Mouse (Mus musculus) embryonic stem cell, embryonic (primary cell): ENCODE measurements around the gene Cdca5.

ENCODE experiments used
- CTCF ChIA-PET, 4 experiments: fragments of 300-600 bp in 2 of 4; fragments of 350-600 bp in 2 of 4; sonication (Branson Sonifier 250); formaldehyde crosslinking; loops; one replicate each; lab custom pipeline; 2022; ENCODE audit warnings: inconsistent platforms in 2 of 4; lab: Charles Lee
- POLR2A ChIA-PET, 4 experiments: fragments of 300-600 bp in 2 of 4; fragments of 350-600 bp in 2 of 4; sonication (Branson Sonifier 250); formaldehyde crosslinking; loops; one replicate each; lab custom pipeline; 2022; ENCODE audit warnings: antibody characterized with exemption in 4 of 4, inconsistent platforms in 1 of 4; lab: Charles Lee

Cdca5 gene

DNA sequence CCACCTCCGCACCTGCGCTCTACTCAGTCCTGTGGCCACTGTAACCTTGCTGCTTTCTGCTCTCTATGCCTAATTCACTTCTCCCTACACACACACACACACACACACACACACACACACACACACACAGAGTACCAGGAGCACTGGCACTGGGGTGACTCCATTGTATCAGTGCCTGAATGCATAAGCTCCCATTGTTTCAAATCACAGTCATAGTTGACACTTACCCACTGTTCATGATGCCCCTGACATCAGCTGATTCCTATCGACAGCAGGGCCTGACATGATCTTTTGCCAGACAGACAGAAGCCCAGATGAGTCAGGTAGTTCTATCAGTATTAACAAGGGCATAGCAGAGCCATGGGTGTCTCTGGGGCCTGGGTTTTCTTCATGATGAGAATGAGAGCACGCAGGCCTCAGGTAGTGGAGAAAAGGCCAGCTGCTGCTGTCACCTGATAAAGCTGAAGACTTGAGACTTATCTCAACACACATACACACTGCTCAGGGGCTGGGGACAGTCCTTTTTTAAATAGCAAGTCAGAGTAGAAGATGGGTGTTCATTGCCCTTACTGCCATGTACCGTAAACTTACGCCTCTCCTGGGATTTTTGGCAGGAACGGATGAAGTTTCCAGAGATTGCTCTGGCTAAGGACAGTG is 47.5 kb downstream of the Cdca5 start:
- ChIA-PET CTCF (interaction anchor here in 2 of 4 experiments (0.6 to 1.2 kb wide), 4 partner anchors 9 to 357 kb away, joined by 3 to 4 read pairs (median 3); partner anchors contain the start of genes Arl2 (in 1 of the 2) and Batf2 (in 1 of the 2)), POLR2A (interaction anchor here (0.6 to 3.1 kb wide), 17 partner anchors 8 to 470 kb away, joined by 3 to 29 read pairs (median 4); partner anchors contain the start of genes Arl2 (in 4 of the 4), Batf2 (in 3 of the 4), Sac3d1 (in 2 of the 4) and Cdc42ep2 (in 1 of the 4))

GRCm38 (mm10) chr19:6133197-6133596 is 48.4 kb downstream of the Cdca5 start:
- POLR2A ChIA-PET = interaction anchor here in 2 of 4 experiments (0.7 to 2.4 kb wide), 5 partner anchors 8 to 287 kb away, joined by 3 to 8 read pairs (median 4); partner anchors contain the start of genes Arl2 (in 2 of the 2), Batf2 (in 2 of the 2) and Cdca5 (in 1 of the 2)

GRCm38 (mm10) chr19:6136397-6136796 is 51.6 kb downstream of the Cdca5 start:
- POLR2A ChIA-PET = interaction anchor here in 1 of 4 experiments (1.9 kb wide), 1 partner anchor 8 kb away, joined by 7 read pairs; the partner anchor contains the start of gene Snx15
- CTCF ChIA-PET = no interaction called here

More at GRCm38 (mm10) chr19:6133197-6133596, 48.4 kb downstream of the Cdca5 start:
- CTCF ChIA-PET = interaction anchor here in 1 of 4 experiments (0.7 kb wide), 1 partner anchor 226 kb away, joined by 3 read pairs; no protein-coding TSS in a partner anchor

DNA sequence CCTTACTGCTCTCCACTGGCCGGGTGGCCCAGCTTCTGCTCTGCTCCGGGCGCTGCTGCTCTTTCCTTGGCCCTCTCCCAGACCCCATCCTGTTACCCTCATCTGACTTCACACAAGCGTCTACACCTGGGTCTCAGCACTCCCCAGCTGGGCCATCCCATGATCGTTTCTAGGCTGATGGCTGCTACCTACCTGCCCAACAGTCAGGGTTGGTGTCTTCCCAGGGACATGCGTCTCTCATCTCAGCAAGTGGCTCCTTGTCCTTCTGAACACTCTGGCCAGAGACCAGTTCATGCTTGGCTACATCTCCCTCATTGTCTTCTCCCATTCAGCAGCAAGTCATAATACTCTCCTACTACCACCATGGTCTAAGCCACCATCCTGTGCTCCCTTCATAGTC is 54.9 kb downstream of the Cdca5 start:
- CTCF ChIA-PET = interaction anchor here in 2 of 4 experiments (0.5 kb wide), 2 partner anchors 18 to 54 kb away, joined by 3 to 4 read pairs; no protein-coding TSS in a partner anchor
- POLR2A ChIA-PET = interaction anchor here in 2 of 4 experiments (0.5 to 3.1 kb wide), 7 partner anchors 9 to 112 kb away, joined by 3 to 29 read pairs (median 4); partner anchors contain the start of genes Sac3d1 (in 2 of the 2) and Snx15 (in 1 of the 2)

DNA sequence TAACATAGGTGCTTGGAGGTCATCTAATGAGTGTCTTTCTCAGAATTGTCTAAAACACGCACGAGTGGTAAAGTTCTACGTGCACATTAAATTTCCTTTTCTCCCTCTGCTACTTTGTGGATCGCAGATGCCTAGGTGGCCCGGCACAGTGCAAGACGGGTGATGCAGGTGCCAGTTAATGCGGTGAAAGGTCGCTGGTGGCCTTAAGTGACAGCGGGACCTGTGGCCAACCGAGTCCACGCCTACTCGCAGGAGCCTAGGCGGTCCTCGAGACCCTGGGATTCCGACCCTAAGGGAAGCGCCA is 55.5 kb downstream of the Cdca5 start:
- CTCF ChIA-PET = interaction anchor here in 2 of 4 experiments (1.6 to 1.7 kb wide), 3 partner anchors 12 to 73 kb away, joined by 3 to 16 read pairs (median 6); partner anchors contain the start of genes Snx15 (in 1 of the 2) and Tm7sf2 (in 1 of the 2)
- POLR2A ChIA-PET = interaction anchor here in 3 of 4 experiments (0.8 to 3.1 kb wide), 14 partner anchors 8 to 193 kb away, joined by 3 to 37 read pairs (median 4); partner anchors contain the start of genes Sac3d1 (in 2 of the 3), Snx15 (in 2 of the 3), Pola2 (in 1 of the 3) and Znhit2 (in 1 of the 3)

DNA sequence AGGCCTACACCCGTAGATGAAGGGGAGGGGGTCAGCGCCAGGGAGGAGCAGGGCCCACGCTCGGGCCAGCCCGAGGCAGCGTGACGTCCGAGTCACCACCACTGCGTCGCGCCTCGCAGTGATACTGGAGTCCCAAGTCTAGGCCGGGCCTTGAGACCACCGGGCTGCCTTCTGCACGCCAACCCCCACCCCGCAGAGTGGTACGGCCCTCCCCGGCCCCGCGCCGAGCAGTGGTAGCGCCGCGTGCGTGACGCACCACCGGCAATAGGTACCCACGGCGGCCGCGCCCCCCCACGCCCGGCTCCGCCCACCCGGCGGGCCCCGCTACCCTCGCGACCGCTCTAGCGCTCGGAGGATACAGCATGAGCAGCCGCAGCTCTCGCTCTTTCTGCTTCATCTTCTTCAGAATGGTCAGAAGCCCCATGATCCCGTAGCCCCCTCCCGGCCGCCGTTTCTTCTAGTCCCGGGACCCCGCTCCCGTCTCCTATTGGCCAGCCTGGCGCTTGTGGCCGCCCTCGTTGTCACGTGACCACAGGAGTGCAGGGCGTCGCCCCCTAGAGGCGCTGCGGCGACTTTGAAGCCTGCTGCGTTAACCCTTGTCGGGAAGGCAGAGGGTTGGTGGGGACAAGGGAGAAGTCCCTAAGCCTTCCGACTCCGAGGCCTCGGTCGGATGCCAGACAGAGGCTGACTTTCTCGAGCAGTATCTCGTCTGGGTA is 56.1 kb downstream of the Cdca5 start, which contains the start of gene Batf2:
Gene Batf2 (plus strand): TSS at position 306 of the 716 bp plus-strand sequence.
- ChIA-PET POLR2A (interaction anchor here (0.5 to 3.1 kb wide), 91 partner anchors 8 to 456 kb away, joined by 3 to 37 read pairs (median 4); partner anchors contain the start of genes Sac3d1 (in 3 of the 4), Cdca5 (in 2 of the 4), Pola2 (in 2 of the 4) and Sf1 (in 2 of the 4)), CTCF (interaction anchor here (0.6 to 1.7 kb wide), 47 partner anchors 9 to 353 kb away, joined by 3 to 16 read pairs (median 4); partner anchors contain the start of genes Gpha2 (in 3 of the 4), Snx15 (in 3 of the 4), Capn1 (in 2 of the 4) and Atg2a (in 1 of the 4))

DNA sequence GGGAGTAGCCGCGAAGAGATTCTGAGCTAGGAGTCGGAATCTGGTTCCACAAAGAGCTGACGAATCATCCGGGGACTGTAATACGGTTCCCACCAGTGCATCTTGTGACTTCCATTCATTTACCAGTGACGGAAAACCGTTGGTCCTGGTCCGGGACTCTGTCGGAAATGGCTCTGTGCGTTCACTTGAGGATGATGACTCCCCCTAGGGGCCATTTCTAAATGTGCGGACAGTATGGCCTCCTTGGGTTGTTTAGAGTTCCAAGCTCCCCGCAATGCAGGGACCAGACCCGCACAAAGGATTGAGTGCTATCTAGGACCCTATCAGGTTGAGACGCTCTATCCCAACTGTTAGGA is 56.6 kb downstream of the Cdca5 start, which contains the start of gene Arl2:
Gene Arl2 (minus strand): TSS at position 155 of the 356 bp plus-strand sequence.
- POLR2A ChIA-PET = interaction anchor here (0.5 to 3.1 kb wide), 102 partner anchors 8 to 684 kb away, joined by 3 to 37 read pairs (median 4); partner anchors contain the start of genes Sac3d1 (in 3 of the 4), Cdca5 (in 2 of the 4), Pola2 (in 2 of the 4) and Sf1 (in 2 of the 4)
- CTCF ChIA-PET = interaction anchor here (0.5 to 1.7 kb wide), 58 partner anchors 9 to 717 kb away, joined by 3 to 16 read pairs (median 4); partner anchors contain the start of genes Gpha2 (in 3 of the 4), Snx15 (in 3 of the 4), Capn1 (in 2 of the 4) and Atg2a (in 1 of the 4)
